Mouse (Mus musculus) testis, postnatal 14 days (tissue): ENCODE measurements at regions not wholly inside any gene's neighbourhood (a gene's known extent, or its start where the extent isn't known, plus 50 kb on each side); places are given as distances from the start of the nearest gene placed in this dataset.

Source experiments
- DNase-seq: peaks from one replicate; pipeline ENCODE4 v3.0.0; 2021; ENCODE audit warnings: low spot score

- peak; percentile 5 for DNase-seq
These were observed 325.7 kb upstream of the Klf12 start for GRCm38 (mm10) chr14:100610017-100610760.

GRCm38 (mm10) chr14:100607109-100607508, 322.6 kb upstream of the Klf12 start:
- no peak for DNase-seq

DNA sequence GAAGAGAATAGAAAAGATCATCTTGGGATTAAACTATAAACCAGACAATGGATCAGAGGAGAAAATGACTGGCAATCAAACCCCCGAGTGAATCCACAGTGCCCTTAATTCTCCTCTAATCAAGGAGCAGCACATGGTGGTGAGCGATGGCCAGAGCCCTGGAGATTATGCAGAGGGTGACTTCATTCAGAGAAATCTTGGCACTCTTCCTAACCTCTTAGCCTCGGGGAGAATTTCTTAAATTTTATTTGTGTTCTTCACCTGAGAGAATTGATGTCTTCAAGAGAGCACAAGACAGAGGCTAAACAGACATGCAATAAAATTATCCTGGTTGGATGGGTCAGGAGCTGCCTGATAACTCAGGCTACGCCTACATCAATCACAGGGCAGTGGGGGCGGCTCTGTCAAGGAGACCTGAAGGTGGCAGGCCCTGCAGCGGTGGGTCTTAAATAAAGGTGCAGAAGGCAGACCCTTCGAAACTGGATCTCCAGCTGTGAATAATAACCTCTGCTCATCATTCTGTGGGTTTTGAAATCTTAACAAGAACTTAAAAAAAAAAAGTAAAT, 316.5 kb upstream of the Klf12 start:
- DNase-seq = no peak

DNA sequence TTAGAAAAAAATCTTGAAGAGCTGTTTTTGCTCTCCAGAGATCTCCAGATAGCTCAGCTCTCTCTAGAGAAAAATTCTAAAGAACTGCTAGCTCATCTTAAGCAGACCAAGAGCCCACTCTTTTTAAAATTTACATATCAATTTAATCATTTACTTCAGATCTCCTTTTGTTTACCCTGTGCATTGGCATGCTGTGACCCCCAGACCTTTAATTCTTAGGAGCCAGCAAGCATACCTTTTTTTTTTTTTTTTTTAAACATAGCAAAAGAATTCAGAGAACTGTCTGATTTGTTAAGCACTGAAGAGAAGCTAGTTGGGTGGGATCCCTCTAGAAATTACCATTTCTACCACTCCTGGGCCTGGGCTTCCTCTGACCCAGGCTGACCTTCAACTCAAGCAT, 285.5 kb upstream of the Klf12 start:
- DNase-seq = no peak

GRCm38 (mm10) chr14:100561884-100562283, 277.4 kb upstream of the Klf12 start:
- no peak for DNase-seq

DNA sequence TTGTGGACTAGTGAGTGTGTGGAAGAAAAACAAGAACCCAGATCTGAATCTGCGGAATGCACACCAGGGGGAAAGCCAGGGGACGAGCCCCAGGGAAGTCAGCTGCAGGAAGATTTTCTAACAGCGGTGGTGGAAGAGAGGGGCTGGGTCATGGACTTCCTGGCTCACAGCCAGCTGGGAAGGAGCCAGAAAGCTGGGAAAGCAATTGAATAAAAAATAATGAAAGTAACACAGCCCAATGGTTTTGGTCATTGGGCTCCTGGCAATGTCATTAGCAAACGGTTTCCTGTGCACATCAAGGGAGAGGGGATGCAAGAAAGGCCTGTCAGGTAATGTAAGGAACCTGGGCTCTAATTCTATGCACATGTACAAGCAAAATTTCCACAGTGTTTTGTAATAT, 273.9 kb upstream of the Klf12 start:
- DNase-seq = no peak

GRCm38 (mm10) chr14:100552466-100552865, 268.0 kb upstream of the Klf12 start:
- no peak for DNase-seq

- no peak for DNase-seq
These were observed 265.8 kb upstream of the Klf12 start for GRCm38 (mm10) chr14:100550266-100550665.

GRCm38 (mm10) chr14:100530217-100530616, 245.7 kb upstream of the Klf12 start:
- DNase-seq = no peak

GRCm38 (mm10) chr14:100529758-100530157, 245.3 kb upstream of the Klf12 start:
- no peak for DNase-seq

DNA sequence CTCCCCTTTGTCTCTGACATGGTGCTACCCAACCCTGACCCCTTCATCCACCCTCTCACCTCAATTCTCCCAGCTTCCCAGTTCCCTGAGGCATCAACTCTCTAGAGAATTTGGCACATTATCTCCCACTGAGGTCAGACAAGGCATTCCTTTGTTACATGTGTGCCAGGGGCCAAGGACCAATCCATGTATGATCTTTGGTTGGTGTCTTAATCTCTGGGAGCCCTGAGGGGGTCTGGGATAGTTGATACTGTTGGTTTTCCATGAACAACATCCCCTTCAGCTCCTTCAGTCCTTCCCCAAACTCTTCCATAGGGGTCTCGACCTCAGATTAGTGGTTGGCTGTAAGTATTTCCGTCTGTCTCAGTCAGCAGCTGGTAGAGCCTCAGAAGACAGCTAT, 224.9 kb upstream of the Klf12 start:
- no peak for DNase-seq

DNA sequence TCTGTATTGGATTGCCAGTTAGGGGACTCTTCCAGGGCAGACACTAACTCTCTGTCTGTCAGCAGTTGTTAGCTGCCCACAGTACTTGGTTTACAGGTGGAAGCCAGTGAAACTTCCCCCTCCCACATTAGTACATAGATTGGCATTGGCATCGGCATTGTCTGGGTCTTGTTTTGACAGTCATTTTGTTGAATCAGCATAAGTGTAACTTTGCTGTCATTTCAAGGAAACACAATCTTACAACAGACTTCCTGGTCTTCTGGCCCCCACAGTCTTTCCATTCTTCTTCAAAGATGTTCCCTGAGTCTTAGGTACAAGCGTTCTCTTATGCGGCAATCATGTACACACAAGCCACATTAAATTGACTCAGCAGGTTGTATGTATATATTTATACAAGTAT, 223.6 kb upstream of the Klf12 start:
- DNase-seq = no peak

GRCm38 (mm10) chr14:100507616-100508015, 223.1 kb upstream of the Klf12 start:
- DNase-seq = no peak

DNA sequence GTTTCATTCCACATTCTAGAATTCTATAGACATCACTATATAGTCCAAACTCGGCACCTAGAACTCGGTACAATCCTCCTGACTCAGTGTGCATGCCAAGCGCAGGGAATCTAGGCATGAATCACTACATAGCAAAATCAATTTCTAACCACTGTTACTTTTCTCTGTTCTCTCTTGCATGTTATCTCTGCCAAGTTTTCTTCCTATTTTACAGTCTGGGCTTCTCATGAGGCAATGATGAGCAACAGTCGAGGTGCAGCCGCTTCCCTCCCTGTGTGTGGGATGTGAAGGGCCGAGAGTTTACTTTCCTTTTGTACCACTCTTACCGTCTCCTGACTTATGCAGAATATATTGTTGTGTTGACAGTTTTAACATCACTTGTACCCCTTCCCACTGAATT, 204.4 kb upstream of the Klf12 start:
- no peak for DNase-seq

DNA sequence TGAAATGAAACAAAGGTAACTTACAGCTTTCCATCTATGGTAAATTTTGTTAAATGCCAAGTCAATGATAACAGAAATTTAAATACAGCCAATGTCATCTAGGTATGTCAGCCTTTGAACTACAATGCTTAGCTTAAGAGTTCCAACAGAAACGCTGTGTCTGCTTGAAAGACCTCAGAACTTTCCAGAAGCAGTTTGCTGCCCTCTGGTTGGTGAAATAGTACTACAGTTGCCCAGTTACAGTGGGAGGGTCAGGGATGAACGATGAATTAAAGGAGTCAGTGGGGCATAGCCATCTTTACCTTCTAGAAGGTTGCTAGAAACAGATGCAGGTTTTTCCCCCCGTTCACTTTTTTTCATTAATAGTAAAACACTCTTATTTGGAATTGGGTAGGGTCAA, 201.0 kb upstream of the Klf12 start:
- no peak for DNase-seq

- no peak for DNase-seq
These were observed 199.6 kb upstream of the Klf12 start for GRCm38 (mm10) chr14:100484101-100484500.

DNA sequence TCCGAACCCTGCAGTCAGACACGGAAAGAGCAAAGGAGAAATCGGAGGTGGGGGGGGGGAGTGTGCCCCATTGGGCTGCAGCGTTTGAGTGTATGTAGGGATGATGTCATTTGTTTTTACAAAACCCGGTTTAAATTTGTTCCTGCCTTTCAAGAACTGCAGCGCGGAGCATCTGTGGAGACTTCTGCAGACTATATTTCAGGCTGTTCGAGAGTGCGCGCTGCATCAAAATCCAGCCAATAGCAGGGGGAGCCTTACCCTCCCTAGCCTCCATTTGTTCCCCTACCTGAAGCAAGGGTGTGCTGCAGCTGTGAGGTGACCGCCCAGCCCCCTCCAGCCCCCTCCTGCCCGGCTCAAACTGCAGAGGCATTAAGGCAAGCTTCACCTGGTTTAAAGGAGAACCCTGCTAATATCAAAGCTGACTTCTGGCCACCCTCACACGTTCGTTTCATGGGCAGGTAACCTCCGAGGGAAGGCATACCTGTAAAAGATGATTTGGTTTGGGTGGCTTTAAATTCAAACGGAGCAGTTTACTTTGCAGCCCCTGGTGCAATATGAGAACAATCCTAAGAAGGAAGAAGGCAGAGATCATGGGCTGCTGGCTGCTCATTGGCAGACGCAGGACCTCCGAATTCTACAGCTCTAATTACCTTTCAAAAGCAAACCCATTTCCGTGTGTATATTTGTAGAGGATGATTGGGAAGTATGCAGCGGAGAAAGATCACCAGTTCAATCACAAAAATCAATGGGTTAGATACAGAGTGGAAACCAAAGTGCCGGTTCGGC, 193.3 kb upstream of the Klf12 start:
- no peak for DNase-seq

DNA sequence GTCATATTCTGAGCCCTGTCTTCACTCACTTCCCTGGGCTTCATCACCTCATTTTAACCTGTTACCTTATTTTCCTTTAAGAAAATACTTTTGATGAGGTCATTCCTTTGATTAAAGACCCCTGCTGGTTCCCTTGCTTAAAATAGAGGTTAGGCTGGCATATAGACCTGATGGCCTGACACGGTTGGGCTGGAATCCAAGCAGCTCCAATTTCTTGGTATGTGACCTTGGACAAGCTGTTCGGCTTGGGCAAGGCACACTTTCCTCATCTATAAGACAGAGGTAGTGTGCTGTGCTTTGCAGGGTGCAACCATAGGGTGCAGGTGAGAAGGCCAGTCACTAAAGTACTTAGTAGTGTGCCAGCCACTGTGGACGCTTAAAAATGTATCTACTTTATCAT, 183.8 kb upstream of the Klf12 start:
- DNase-seq = no peak

DNA sequence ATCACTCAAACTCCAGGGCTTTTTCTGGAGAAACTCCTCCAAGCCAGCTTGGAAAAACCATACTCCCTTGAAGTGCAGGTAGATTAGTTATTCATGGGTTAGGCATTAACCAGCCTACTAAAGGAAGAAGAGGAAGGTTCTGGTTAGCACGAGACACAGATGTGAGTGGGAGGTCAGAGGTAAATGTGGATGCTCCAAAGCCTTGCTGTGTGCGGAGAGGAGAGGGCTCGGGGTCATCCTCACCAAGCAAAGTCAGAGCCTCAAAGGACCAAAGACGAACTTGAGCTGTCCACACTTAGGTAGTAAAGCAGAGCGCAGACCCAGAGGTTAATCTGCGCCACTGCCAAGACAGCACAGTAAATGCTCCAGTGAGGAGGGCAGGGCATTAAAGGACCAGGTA, 177.8 kb upstream of the Klf12 start:
- DNase-seq = no peak

DNA sequence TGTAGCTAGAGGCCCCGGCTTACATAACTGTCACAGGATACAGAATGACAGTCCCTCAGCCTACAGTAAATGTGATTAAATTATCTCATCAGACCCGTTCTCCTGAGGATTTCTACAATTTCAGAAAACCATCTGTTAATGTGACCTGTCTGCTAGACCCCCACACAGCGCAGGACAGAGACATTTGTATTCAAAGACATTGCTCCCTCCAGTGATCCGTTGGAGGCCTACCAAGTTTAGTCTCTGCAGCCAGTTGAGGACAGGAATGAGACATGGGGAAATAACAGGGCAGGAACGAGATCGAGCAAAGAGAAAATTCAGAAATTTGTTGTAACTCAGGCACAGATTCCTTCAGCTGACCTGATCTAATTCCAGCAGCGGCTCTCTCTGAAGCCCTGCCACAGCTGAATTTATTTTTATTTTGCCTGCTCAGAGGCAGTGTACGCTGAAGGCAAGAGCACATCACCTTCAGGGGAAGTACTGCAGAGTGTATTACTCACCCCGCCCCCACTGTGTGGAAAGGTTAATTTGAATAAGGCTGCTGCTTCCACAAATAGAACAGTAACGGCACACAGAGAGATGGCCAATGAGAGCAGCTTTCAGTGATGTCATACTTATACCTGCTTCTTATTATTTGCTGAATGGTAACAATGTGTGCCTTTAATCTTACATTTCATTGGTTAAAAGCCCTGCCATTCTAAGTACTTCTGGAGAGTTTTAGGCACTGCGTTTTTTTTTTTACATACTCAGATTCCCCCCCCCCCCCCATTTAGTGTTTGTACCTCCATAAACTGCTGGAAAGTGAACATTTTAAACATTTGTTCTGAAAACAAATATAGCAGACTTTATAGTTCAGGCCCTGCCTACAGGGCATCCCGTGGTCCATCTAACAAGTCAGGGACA, 176.9 kb upstream of the Klf12 start:
- DNase-seq = peak; percentile 22

- DNase-seq = no peak
These were observed 175.3 kb upstream of the Klf12 start for GRCm38 (mm10) chr14:100459601-100460290.
